Mouse (Mus musculus) fat pad, adult 2 months (tissue): ENCODE data around the gene Ccpg1os.
A peak's percentile ranks its signal among the peaks of the same experiment; 100 is the strongest.

Experiments used
- DNase-seq: peaks from one replicate; pipeline ENCODE4 v3.0.0-alpha.2; 2011; ENCODE audit warnings: low read depth, low spot score; ENCODE audit errors: extremely low read depth

The Ccpg1os gene

GRCm38 (mm10) chr9:72987703-72988102, 2.5 kb upstream of the Ccpg1os start:
- no peak for DNase-seq

- no peak for DNase-seq
Observed at GRCm38 (mm10) chr9:72983066-72983465, 2.1 kb downstream of the Ccpg1os start.

- DNase-seq, result no peak
Observed at GRCm38 (mm10) chr9:72975242-72975641, 9.9 kb downstream of the Ccpg1os start.

- no peak for DNase-seq
Observed at GRCm38 (mm10) chr9:72974734-72975133, 10.4 kb downstream of the Ccpg1os start.

GRCm38 (mm10) chr9:72972984-72973383, 12.2 kb downstream of the Ccpg1os start:
- no peak for DNase-seq

- DNase-seq, result no peak
Observed at GRCm38 (mm10) chr9:72972435-72972834, 12.7 kb downstream of the Ccpg1os start.

- no peak for DNase-seq
Observed at GRCm38 (mm10) chr9:72969874-72970273, 15.3 kb downstream of the Ccpg1os start.

GRCm38 (mm10) chr9:72968349-72969061, 16.7 kb downstream of the Ccpg1os start:
- DNase-seq, result peak; percentile 37

GRCm38 (mm10) chr9:72961959-72962358, 23.2 kb downstream of the Ccpg1os start:
- no peak for DNase-seq

GRCm38 (mm10) chr9:72961346-72961745, 23.8 kb downstream of the Ccpg1os start:
- DNase-seq, result no peak

GRCm38 (mm10) chr9:72958521-72959450, 26.4 kb downstream of the Ccpg1os start, which contains the start of the genes Dyx1c1 and Gm44503:
Gene Dyx1c1, plus strand, starts transcription at chr9:72958785.
Gene Gm44503, plus strand, starts transcription at chr9:72958852.
- no peak for DNase-seq

GRCm38 (mm10) chr9:72955546-72955945, 29.6 kb downstream of the Ccpg1os start:
- DNase-seq, result no peak

GRCm38 (mm10) chr9:72954746-72955145, 30.4 kb downstream of the Ccpg1os start:
- no peak for DNase-seq

GRCm38 (mm10) chr9:72949572-72949971, 35.6 kb downstream of the Ccpg1os start:
- no peak for DNase-seq

GRCm38 (mm10) chr9:72947010-72947409, 38.2 kb downstream of the Ccpg1os start:
- DNase-seq, result no peak

- no peak for DNase-seq
Observed at GRCm38 (mm10) chr9:72944286-72944685, 40.9 kb downstream of the Ccpg1os start.

GRCm38 (mm10) chr9:72943424-72943823, 41.8 kb downstream of the Ccpg1os start:
- no peak for DNase-seq

- DNase-seq, result peak; percentile 56
Observed at GRCm38 (mm10) chr9:72936301-72936700, 48.9 kb downstream of the Ccpg1os start.

GRCm38 (mm10) chr9:72935309-72935708, 49.9 kb downstream of the Ccpg1os start:
- DNase-seq, result no peak

GRCm38 (mm10) chr9:72931166-72931790, 53.9 kb downstream of the Ccpg1os start:
- no peak for DNase-seq
